Mouse (Mus musculus): ENCODE measurements at regions not wholly inside any gene's neighbourhood (a gene's known extent, or its start where the extent isn't known, plus 50 kb on each side); places are given as distances from the start of the nearest gene placed in this dataset.

DNA sequence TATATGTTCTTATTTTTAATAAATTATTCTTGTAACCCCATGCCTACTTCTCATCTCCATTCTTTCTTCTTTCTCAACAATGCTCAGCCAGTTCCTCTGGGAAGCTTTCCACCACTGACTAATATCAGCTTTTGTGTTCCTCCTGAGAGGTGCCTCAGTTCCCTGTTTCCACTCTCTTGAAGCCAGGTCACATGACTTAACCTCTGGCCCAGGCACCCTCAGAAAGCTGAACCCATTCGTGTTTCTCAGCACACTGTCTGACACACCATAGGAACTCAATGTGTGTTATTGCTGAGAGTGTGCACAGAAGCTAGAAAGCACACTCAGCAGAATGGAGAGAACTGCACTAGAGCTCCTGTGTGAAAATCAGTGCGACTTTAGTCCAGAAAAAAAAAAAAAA lies 207.1 kb downstream of the Nfkbiz start:
- no peaks in the 10 kb centered on the region for H3K4me1 ChIP-seq (ENCODE audit: control insufficient read depth, insufficient read depth, low read depth, low read length)
- WGBS: 62% methylated on average over 2 of the region's 2 CpGs
- H3K9me3 ChIP-seq (ENCODE audit: control insufficient read depth, low read length): no peaks in the 10 kb centered on the region
- H3K9ac ChIP-seq (ENCODE audit: low read depth, low read length): no peak overlapping the region
- H3K27me3 ChIP-seq (replicated peaks; ENCODE audit: control insufficient read depth, insufficient read depth, low read length): no peaks in the 10 kb centered on the region
- no peak overlapping the region for H3K4me3 ChIP-seq (ENCODE audit: low read length)
- no peak overlapping the region for H3K4me2 ChIP-seq (ENCODE audit: low read length)
- H3K27ac ChIP-seq (ENCODE audit: low read depth, low read length): no peak overlapping the region
- H3K36me3 ChIP-seq (ENCODE audit: control insufficient read depth, insufficient read depth, low read length): no peaks in the 10 kb centered on the region
- no peak for ATAC-seq

DNA sequence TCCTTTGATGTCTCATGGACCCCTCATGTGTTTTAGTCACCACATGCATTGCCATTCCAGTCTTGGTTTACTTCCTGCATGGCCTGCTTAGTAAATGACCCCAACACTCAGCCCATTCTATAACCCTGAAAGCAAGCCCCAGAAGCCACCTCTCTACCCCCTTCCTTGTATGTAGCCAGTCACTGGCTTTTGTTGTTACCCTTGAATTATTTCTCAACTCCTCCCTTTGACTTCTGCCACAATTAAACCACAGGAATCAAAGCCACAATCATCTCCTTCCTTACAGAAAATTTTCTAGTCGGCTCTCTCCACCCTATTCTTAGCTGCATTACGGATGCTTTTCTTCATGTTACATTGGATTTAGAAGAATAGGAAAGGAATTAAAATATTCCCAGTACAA lies 207.7 kb downstream of the Nfkbiz start:
- Histone ChIP-seq H3K27ac (ENCODE audit: low read depth, low read length) (no peak overlapping the region), H3K27me3 (replicated peaks; ENCODE audit: control insufficient read depth, insufficient read depth, low read length) (no peaks in the 10 kb centered on the region), H3K9ac (ENCODE audit: low read depth, low read length) (no peak overlapping the region), H3K4me2 (ENCODE audit: low read length) (no peak overlapping the region), H3K36me3 (ENCODE audit: control insufficient read depth, insufficient read depth, low read length) (no peaks in the 10 kb centered on the region), H3K4me1 (ENCODE audit: control insufficient read depth, insufficient read depth, low read depth, low read length) (no peaks in the 10 kb centered on the region), H3K9me3 (ENCODE audit: control insufficient read depth, low read length) (peaks cover 4% of the 10 kb centered on the region; the same call in 1 of the 2 replicates), H3K4me3 (ENCODE audit: low read length) (no peak overlapping the region)
- no peak for ATAC-seq
- WGBS: 64% methylated on average over 2 of the region's 2 CpGs

DNA sequence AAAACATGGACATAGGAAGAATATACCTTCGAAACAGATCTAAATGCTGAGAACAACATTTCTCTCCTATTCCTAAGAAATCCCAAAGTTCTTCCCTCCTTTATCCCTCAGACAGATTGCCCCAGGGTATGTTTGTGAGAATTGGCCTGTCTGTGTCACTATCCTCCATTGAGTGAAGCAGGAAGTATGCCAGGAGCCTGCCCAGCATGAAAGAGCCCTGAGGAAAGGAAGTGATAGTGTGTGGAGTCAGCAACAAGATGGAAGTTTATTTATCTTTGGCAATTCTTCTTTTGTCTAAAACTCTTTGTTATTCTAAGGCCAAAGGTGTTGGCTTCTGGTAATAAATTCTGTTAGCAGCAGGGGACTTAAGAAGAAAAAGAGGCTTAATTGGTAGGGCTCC lies 211.2 kb downstream of the Nfkbiz start:
- Histone ChIP-seq H3K27me3 (replicated peaks; ENCODE audit: control insufficient read depth, insufficient read depth, low read length) (no peaks in the 10 kb centered on the region), H3K9me3 (ENCODE audit: control insufficient read depth, low read length) (peaks cover 4% of the 10 kb centered on the region; the same call in 1 of the 2 replicates), H3K27ac (ENCODE audit: low read depth, low read length) (no peak overlapping the region), H3K36me3 (ENCODE audit: control insufficient read depth, insufficient read depth, low read length) (no peaks in the 10 kb centered on the region), H3K4me2 (ENCODE audit: low read length) (no peak overlapping the region), H3K4me3 (ENCODE audit: low read length) (no peak overlapping the region), H3K4me1 (ENCODE audit: control insufficient read depth, insufficient read depth, low read depth, low read length) (no peaks in the 10 kb centered on the region), H3K9ac (ENCODE audit: low read depth, low read length) (no peak overlapping the region)
- 86% methylated on average over 1 of the region's 1 CpGs for WGBS
- ATAC-seq: no peak

DNA sequence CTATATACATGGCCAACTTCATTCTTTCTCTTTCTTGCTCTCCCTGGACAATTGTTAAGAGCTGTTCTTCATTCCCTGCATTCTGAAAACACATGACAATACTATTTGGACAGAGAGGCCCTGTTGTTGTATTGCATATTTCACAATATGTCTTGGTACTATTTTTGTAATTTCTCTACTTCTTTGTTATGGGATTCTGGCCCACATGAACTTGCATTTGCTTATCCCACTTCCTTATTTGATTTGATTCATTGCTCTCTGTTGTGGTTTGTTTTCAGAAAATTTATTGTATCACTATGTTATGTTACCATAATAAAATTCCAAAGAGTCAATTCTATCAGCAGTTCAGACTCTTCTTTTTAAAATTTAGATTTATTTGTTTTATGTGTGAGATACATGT lies 215.3 kb downstream of the Nfkbiz start:
- no peaks in the 10 kb centered on the region for H3K27me3 ChIP-seq (replicated peaks; ENCODE audit: control insufficient read depth, insufficient read depth, low read length)
- no peak overlapping the region for H3K9ac ChIP-seq (ENCODE audit: low read depth, low read length)
- no peak overlapping the region for H3K27ac ChIP-seq (ENCODE audit: low read depth, low read length)
- ATAC-seq: no peak
- H3K4me1 ChIP-seq (ENCODE audit: control insufficient read depth, insufficient read depth, low read depth, low read length): no peaks in the 10 kb centered on the region
- peaks cover 4% of the 10 kb centered on the region; the same call in 1 of the 2 replicates for H3K9me3 ChIP-seq (ENCODE audit: control insufficient read depth, low read length)
- no peaks in the 10 kb centered on the region for H3K36me3 ChIP-seq (ENCODE audit: control insufficient read depth, insufficient read depth, low read length)
- H3K4me3 ChIP-seq (ENCODE audit: low read length): no peak overlapping the region
- no peak overlapping the region for H3K4me2 ChIP-seq (ENCODE audit: low read length)

DNA sequence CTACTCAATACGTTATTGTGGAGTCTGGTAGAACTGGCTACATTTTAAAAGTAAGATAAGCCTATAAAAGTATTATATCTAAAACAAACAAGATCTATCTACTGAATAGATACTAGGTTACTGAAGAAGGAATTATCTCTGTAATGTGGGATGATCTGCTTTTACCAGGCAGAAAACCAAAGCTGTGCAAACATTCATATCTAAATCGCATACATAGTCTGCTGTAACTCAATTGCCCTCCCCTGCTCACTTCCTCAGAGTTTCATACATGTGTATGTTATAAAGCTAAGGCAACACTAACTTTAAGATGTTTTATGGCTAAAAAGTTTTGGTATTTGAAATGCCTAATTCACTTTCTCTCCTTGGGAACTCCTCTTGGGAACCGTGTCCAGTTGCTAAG lies 219.0 kb downstream of the Nfkbiz start:
- 87% methylated on average over 3 of the region's 3 CpGs for WGBS
- no peaks in the 10 kb centered on the region for H3K27me3 ChIP-seq (replicated peaks; ENCODE audit: control insufficient read depth, insufficient read depth, low read length)
- no peak for ATAC-seq
- no peak overlapping the region for H3K4me3 ChIP-seq (ENCODE audit: low read length)
- H3K4me1 ChIP-seq (ENCODE audit: control insufficient read depth, insufficient read depth, low read depth, low read length): no peaks in the 10 kb centered on the region
- H3K27ac ChIP-seq (ENCODE audit: low read depth, low read length): no peak overlapping the region
- H3K4me2 ChIP-seq (ENCODE audit: low read length): no peak overlapping the region
- no peaks in the 10 kb centered on the region for H3K9me3 ChIP-seq (ENCODE audit: control insufficient read depth, low read length)
- no peaks in the 10 kb centered on the region for H3K36me3 ChIP-seq (ENCODE audit: control insufficient read depth, insufficient read depth, low read length)
- no peak overlapping the region for H3K9ac ChIP-seq (ENCODE audit: low read depth, low read length)

DNA sequence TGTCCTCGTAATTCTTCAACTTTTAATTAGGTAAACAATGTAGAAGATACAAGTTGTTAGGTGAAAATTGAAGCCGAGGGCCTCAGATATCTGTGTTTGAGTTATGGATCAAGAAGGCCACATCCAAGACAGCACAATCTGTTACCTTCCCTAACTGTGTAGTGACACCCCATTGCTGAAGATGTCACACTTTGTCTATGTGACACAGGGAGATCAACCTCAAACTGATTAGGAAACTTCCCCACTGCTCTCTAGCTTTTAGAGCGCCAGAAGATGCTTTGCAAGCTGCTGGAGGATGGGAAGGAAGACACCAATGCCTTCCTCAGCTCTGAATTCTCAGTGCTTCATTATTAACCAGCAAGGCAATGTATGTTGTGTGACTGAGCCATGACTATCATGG lies 220.7 kb downstream of the Nfkbiz start:
- 88% methylated on average over 3 of the region's 3 CpGs for WGBS
- no peak overlapping the region for H3K9ac ChIP-seq (ENCODE audit: low read depth, low read length)
- no peak overlapping the region for H3K27ac ChIP-seq (ENCODE audit: low read depth, low read length)
- H3K4me1 ChIP-seq (ENCODE audit: control insufficient read depth, insufficient read depth, low read depth, low read length): no peaks in the 10 kb centered on the region
- H3K27me3 ChIP-seq (replicated peaks; ENCODE audit: control insufficient read depth, insufficient read depth, low read length): no peaks in the 10 kb centered on the region
- H3K36me3 ChIP-seq (ENCODE audit: control insufficient read depth, insufficient read depth, low read length): no peaks in the 10 kb centered on the region
- ATAC-seq: no peak
- H3K9me3 ChIP-seq (ENCODE audit: control insufficient read depth, low read length): no peaks in the 10 kb centered on the region
- H3K4me3 ChIP-seq (ENCODE audit: low read length): no peak overlapping the region
- no peak overlapping the region for H3K4me2 ChIP-seq (ENCODE audit: low read length)

DNA sequence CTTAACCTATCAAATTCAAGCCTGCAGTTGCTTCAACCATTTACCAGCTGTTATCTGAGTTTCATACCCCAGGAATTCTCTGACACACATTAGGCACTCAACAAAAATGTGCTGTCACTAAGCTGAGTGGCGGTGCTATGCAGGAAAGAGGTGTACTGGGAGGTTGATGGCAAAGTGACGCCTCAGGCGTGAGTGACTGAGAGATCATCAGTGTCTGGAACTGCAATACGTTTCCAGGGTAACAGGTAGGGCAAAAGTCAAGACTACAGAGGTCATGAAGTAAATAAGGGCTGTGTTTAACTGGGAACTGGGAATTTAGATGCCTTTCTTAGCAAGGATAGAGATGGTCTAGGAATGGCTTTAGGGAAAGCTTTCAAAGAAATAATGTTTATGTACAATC lies 221.2 kb downstream of the Nfkbiz start:
- no peaks in the 10 kb centered on the region for H3K27me3 ChIP-seq (replicated peaks; ENCODE audit: control insufficient read depth, insufficient read depth, low read length)
- ATAC-seq: no peak
- H3K4me1 ChIP-seq (ENCODE audit: control insufficient read depth, insufficient read depth, low read depth, low read length): no peaks in the 10 kb centered on the region
- 58% methylated on average over 4 of the region's 4 CpGs for WGBS
- no peak overlapping the region for H3K4me2 ChIP-seq (ENCODE audit: low read length)
- no peak overlapping the region for H3K9ac ChIP-seq (ENCODE audit: low read depth, low read length)
- H3K36me3 ChIP-seq (ENCODE audit: control insufficient read depth, insufficient read depth, low read length): no peaks in the 10 kb centered on the region
- H3K27ac ChIP-seq (ENCODE audit: low read depth, low read length): no peak overlapping the region
- H3K9me3 ChIP-seq (ENCODE audit: control insufficient read depth, low read length): no peaks in the 10 kb centered on the region
- H3K4me3 ChIP-seq (ENCODE audit: low read length): no peak overlapping the region

DNA sequence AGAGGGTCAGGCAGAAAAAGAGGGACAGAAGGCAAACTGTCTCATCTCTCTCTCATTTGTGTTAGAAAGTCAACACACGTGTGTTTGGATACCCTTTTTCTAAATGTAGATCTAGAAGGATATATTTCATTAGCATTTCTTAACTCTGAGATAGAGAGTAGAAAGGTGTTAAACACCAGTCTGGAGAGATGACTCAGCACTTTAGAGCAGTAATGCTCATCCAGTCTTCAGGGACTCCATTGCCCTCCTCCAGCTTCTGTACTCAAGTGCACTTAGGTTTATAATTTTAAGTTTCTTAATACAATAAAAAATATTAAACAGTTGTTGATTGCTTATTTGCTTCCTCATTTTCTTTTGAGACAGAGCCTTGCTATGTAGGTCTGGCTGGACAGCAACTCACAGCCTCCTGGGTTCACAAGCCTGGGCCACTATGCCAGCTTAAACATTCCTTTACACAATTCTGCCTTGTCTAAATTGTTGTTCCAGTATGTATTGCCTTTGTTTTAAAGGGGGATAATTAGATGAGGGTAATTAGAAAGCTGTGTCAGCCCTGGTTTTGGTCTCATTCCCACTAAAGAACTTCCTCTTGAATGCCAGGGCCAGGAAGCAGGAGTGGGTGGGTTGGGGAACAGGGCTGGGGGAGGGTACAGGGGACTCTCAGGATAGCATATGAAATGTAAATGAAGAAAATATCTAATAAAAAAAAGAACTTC lies 222.1 kb downstream of the Nfkbiz start:
- Histone ChIP-seq H3K27me3 (replicated peaks; ENCODE audit: control insufficient read depth, insufficient read depth, low read length) (no peaks in the 10 kb centered on the region), H3K9ac (ENCODE audit: low read depth, low read length) (no peak overlapping the region), H3K4me1 (ENCODE audit: control insufficient read depth, insufficient read depth, low read depth, low read length) (no peaks in the 10 kb centered on the region), H3K36me3 (ENCODE audit: control insufficient read depth, insufficient read depth, low read length) (no peaks in the 10 kb centered on the region), H3K27ac (ENCODE audit: low read depth, low read length) (no peak overlapping the region), H3K4me2 (ENCODE audit: low read length) (no peak overlapping the region), H3K9me3 (ENCODE audit: control insufficient read depth, low read length) (no peaks in the 10 kb centered on the region), H3K4me3 (ENCODE audit: low read length) (no peak overlapping the region)
- WGBS: 76% methylated on average over 1 of the region's 1 CpGs
- no peak for ATAC-seq

DNA sequence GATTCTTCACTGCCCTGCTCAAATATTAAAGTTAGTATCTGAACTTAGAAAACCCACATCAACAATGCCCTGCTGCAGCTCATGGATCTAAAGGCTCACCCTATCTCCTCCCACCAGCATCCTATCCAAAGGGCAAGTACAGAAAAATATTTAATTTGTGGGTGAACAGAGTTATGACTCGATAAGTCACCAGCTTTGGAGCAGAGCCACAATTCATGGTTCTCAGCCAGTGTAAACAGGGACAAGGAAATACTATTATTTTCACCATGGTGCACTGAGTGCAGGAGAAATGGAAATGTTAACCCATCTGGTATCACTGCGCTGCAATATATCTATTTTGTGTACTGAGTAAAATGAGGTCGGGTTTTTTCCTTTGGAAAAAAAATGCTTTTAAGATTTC lies 225.8 kb downstream of the Nfkbiz start:
- no peak overlapping the region for H3K4me2 ChIP-seq (ENCODE audit: low read length)
- WGBS: 86% methylated on average over 3 of the region's 3 CpGs
- no peak for ATAC-seq
- no peak overlapping the region for H3K9ac ChIP-seq (ENCODE audit: low read depth, low read length)
- H3K9me3 ChIP-seq (ENCODE audit: control insufficient read depth, low read length): peaks cover 3% of the 10 kb centered on the region; the same call in 1 of the 2 replicates
- H3K36me3 ChIP-seq (ENCODE audit: control insufficient read depth, insufficient read depth, low read length): no peaks in the 10 kb centered on the region
- no peak overlapping the region for H3K4me3 ChIP-seq (ENCODE audit: low read length)
- no peaks in the 10 kb centered on the region for H3K4me1 ChIP-seq (ENCODE audit: control insufficient read depth, insufficient read depth, low read depth, low read length)
- no peaks in the 10 kb centered on the region for H3K27me3 ChIP-seq (replicated peaks; ENCODE audit: control insufficient read depth, insufficient read depth, low read length)
- no peak overlapping the region for H3K27ac ChIP-seq (ENCODE audit: low read depth, low read length)

DNA sequence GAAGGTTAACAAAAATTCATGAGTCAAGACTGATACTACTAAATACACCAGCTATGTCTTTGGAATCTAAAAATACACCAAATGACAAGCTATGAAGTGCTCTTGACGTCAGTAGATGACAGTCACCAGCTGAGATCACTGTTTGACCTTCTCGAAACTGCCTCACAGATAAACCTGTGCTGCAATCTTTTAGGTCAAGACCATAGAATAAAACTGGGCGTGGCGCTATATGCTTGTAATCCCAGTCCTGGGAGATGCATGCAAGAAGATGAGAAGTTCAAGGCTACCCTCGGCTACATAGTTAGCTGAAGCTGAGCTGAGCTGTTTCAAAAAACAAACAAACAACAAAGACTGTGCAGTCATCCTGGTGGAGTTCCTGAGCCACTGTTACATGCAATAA lies 226.7 kb downstream of the Nfkbiz start:
- Histone ChIP-seq H3K4me2 (ENCODE audit: low read length) (no peak overlapping the region), H3K9ac (ENCODE audit: low read depth, low read length) (no peak overlapping the region), H3K27me3 (replicated peaks; ENCODE audit: control insufficient read depth, insufficient read depth, low read length) (no peaks in the 10 kb centered on the region), H3K36me3 (ENCODE audit: control insufficient read depth, insufficient read depth, low read length) (no peaks in the 10 kb centered on the region), H3K9me3 (ENCODE audit: control insufficient read depth, low read length) (peaks cover 3% of the 10 kb centered on the region; the same call in 1 of the 2 replicates), H3K4me1 (ENCODE audit: control insufficient read depth, insufficient read depth, low read depth, low read length) (no peaks in the 10 kb centered on the region), H3K27ac (ENCODE audit: low read depth, low read length) (no peak overlapping the region), H3K4me3 (ENCODE audit: low read length) (no peak overlapping the region)
- ATAC-seq: no peak
- 91% methylated on average over 5 of the region's 5 CpGs for WGBS

All from hindbrain, embryonic 16.5 days (tissue).